8 mouse cellular contexts compared by ENCODE assay signal in the genomic region with DNA sequence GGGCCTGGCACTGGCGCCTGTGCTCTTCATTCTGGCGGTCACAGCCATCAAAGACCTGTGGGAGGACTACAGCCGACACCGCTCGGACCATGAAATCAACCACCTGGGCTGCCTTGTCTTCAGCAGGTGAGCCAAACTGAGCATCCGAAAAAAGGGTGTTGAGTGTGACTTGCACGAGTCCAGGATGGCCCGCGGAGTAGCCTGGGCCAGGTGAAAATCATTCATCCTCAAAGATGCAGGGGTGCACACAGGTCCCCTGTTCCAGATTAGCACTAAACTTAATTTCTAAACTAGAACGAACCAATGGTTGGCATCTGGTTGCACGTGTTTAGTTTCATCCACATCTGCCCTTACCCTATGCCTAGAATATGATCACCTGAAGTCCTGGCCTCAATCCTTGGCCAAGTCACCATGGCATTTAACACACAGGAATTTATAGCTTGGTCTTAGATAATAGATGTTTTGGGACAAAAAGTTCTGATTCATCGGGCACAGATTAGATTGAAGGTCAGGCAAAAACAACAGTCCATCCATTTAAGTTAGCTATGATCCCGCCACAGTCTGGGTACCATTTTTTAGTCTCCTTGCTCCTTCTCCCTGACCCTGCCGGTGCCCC. TPM values are rescaled to one million over a fixed set of nuclear protein-coding genes. Genes with fewer than 3 reads are reported as not detected.
DNase-seq lines count a peak whose midpoint lies in the region; ATAC-seq lines count a peak whose summit lies in the region.

No protein-coding gene starts in this region.

- no peaks in the 10 kb centered on the region for H3K9me3 ChIP-seq in heart, embryonic 10.5 days
- no peaks in the 10 kb centered on the region for H3K9me3 ChIP-seq in hindbrain, embryonic 12.5 days (replicated peaks)
- H3K9me3 ChIP-seq in midbrain, embryonic 11.5 days (ENCODE audit: control insufficient read depth, low read length), result no peaks in the 10 kb centered on the region

- DNase-seq in heart, embryonic 10.5 days (ENCODE audit: low spot score), result no peak
- DNase-seq in heart, postnatal 10 days, result no peak
- peak; percentile 4 for DNase-seq in ZHBTc4 (ENCODE audit: low read depth, low spot score)
- no peak for DNase-seq in midbrain, embryonic 11.5 days (ENCODE audit: low spot score, missing footprints)
- DNase-seq in left cerebral cortex, postnatal 14 days (ENCODE audit: low spot score in 2 of 2), result no peak
- DNase-seq in left cerebral cortex, postnatal 25 days (ENCODE audit: low spot score in 2 of 2), result no peak
- DNase-seq in cerebellum, adult 9-11 months, result no peak

- peaks cover 5% of the 10 kb centered on the region; the same call in 1 of the 2 replicates for H3K4me1 ChIP-seq in heart, embryonic 10.5 days
- H3K4me1 ChIP-seq in hindbrain, embryonic 12.5 days, result 0 out of 2 replicates have a peak, but pooled peaks cover 4% of the 10 kb centered on the region
- H3K4me1 ChIP-seq in midbrain, embryonic 11.5 days (ENCODE audit: control insufficient read depth, insufficient read depth, low read length), result peaks cover 3% of the 10 kb centered on the region; the same call in 1 of the 2 replicates

- no peaks in the 10 kb centered on the region for H3K36me3 ChIP-seq in heart, embryonic 10.5 days
- no peaks in the 10 kb centered on the region for H3K36me3 ChIP-seq in hindbrain, embryonic 12.5 days
- no peaks in the 10 kb centered on the region for H3K36me3 ChIP-seq in midbrain, embryonic 11.5 days (ENCODE audit: control insufficient read depth, insufficient read depth, low read length)

- ATAC-seq in hindbrain, embryonic 12.5 days (ENCODE audit: low FRiP score), result no peak
- ATAC-seq in midbrain, embryonic 11.5 days (ENCODE audit: low FRiP score), result no peak

- intact Hi-C loops in heart, postnatal 10 days (cut with DNase I), result no loop called here
- intact Hi-C loops in left cerebral cortex, postnatal 14 days (cut with DNase I), result no loop called here
- intact Hi-C loops in left cerebral cortex, postnatal 25 days (cut with DNase I), result loop anchor here (1.0 kb wide), 1 partner anchor 34 kb away; no protein-coding TSS in a partner anchor

- H3K9ac ChIP-seq in hindbrain, embryonic 12.5 days, result peak overlapping the region; percentile 70
- peak overlapping the region; percentile 73 for H3K9ac ChIP-seq in midbrain, embryonic 11.5 days (ENCODE audit: low read length)

- peak overlapping the region; percentile 91 for H3K27ac ChIP-seq in heart, embryonic 10.5 days
- H3K27ac ChIP-seq in hindbrain, embryonic 12.5 days, result no peak overlapping the region
- H3K27ac ChIP-seq in midbrain, embryonic 11.5 days (ENCODE audit: low read depth, low read length), result no peak overlapping the region

- peak overlapping the region; percentile 77 for H3K4me3 ChIP-seq in heart, embryonic 10.5 days
- H3K4me3 ChIP-seq in hindbrain, embryonic 12.5 days, result peak overlapping the region; percentile 59
- peak overlapping the region; percentile 61 for H3K4me3 ChIP-seq in midbrain, embryonic 11.5 days (ENCODE audit: low read depth, low read length)

- peak overlapping the region; percentile 96 for H3K4me2 ChIP-seq in hindbrain, embryonic 12.5 days (replicated peaks)
- H3K4me2 ChIP-seq in midbrain, embryonic 11.5 days, result peak overlapping the region; percentile 91

- 24% methylated on average over 14 of the region's 14 CpGs for WGBS in heart, embryonic 10.5 days
- 31% methylated on average over 14 of the region's 14 CpGs for WGBS in hindbrain, embryonic 12.5 days
- 29% methylated on average over 14 of the region's 14 CpGs for WGBS in midbrain, embryonic 11.5 days

- peaks cover 21% of the 10 kb centered on the region; the same call in 1 of the 2 replicates for H3K27me3 ChIP-seq in heart, embryonic 10.5 days (ENCODE audit: insufficient read depth, poor library complexity, severe bottlenecking)
- peaks cover 7% of the 10 kb centered on the region; the same call in 1 of the 2 replicates for H3K27me3 ChIP-seq in hindbrain, embryonic 12.5 days
- H3K27me3 ChIP-seq in midbrain, embryonic 11.5 days (ENCODE audit: control insufficient read depth, insufficient read depth, low read length), result peaks cover 7% of the 10 kb centered on the region; the same call in 1 of the 2 replicates

RNA-seq across cellular contexts. Expression of a gene that starts 2.9 kb away (rescaled TPM):
- 1.7 and 3.5 TPM in 2 replicates for polyA plus RNA-seq in heart, embryonic 10.5 days (2016; fragmentation: Nextera tagmentation; extraction: Ambion mirVana)
- total RNA-seq in heart, postnatal 10 days (2021), result 1 to 10 TPM; 2.4 TPM
- polyA plus RNA-seq in hindbrain, embryonic 12.5 days (2016; fragmentation: Nextera tagmentation; extraction: Ambion mirVana), result 2.3 and 3.3 TPM in 2 replicates
- polyA plus RNA-seq in midbrain, embryonic 11.5 days (2014; fragmentation: Nextera tagmentation; extraction: Ambion mirVana), result 1.3 and 1.7 TPM in 2 replicates
- 1 to 10 TPM; 5.9 to 6.3 TPM for total RNA-seq in left cerebral cortex, postnatal 14 days (2021)
- total RNA-seq in left cerebral cortex, postnatal 25 days (2021), result 1 to 10 TPM; 6.3 to 9.0 TPM
